ENCODE assay signal across 20 mouse cellular contexts in the genomic region with DNA sequence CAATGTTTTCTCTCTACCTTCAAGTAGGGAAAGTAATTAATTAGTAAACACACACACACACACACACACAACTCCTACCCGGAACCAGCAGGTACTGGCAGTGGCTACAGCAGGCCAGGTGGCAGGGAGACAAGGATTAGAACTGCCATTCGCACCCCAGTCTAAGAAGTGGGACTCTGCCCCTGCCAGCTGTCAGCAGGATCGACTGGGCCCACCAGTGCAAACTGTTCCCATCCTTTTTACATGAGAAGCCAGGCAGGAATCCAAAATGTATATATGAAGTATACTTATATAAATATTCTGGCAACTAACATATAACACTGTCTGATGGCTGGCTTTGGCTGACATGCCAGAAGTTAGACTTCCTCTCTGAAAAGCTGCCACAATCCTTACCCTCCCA.
DNase-seq lines count a peak whose midpoint lies in the region; TF ChIP-seq lines count a peak whose summit lies in the region.
"Had no signal": no experiment of that assay in that cellular context is flagged by ENCODE, and none has a peak within 500 bp of the region (broad histone marks: within the 10 kb centered on the region; RNA-seq: fewer than 3 reads in every experiment).

No protein-coding gene starts in this region.

- H3K27ac ChIP-seq in gastrocnemius, adult 2 months: peak overlapping the region; percentile 66
- H3K27ac ChIP-seq: heart, embryonic 10.5 days; hindbrain, embryonic 15.5 days; liver, embryonic 13.5 days; neural tube, embryonic 12.5 days had no signal

- TF ChIP-seq CTCF in gastrocnemius, adult 2 months (IDR thresholded peaks at IDR 0.05): no peak

- DNase-seq in gastrocnemius, adult 2 months: no peak
- no peak for DNase-seq in gastrocnemius, postnatal 36 days
- DNase-seq in right cerebral cortex, adult 2 months (ENCODE audit: low spot score in 2 of 2): peak; percentile 27 to 31
- DNase-seq in right cerebral cortex, postnatal 14 days: no peak
- peak; percentile 55 to 59 for DNase-seq in frontal cortex, adult 2 months (ENCODE audit: extremely low spot score in 1 of 2, low spot score in 1 of 2)
- DNase-seq in kidney, postnatal 36 days: no peak
- DNase-seq in gastrocnemius, adult 18-20 months (ENCODE audit: low spot score): no peak
- DNase-seq: adrenal gland, postnatal 25 days; gastrocnemius, postnatal 14 days; heart, postnatal 14 days; kidney, adult 18-20 months; kidney, postnatal 14 days; liver, embryonic 13.5 days; lung, postnatal 4 days; spleen, adult 18-20 months; thymus, postnatal 25 days had no signal

- intact Hi-C loops in gastrocnemius, adult 2 months (cut with DNase I): no loop called here
- intact Hi-C loops in gastrocnemius, postnatal 36 days (cut with DNase I): no loop called here

- H3K4me3 ChIP-seq in gastrocnemius, adult 2 months: no peak overlapping the region
- H3K4me3 ChIP-seq: heart, embryonic 10.5 days; hindbrain, embryonic 15.5 days; liver, embryonic 13.5 days; neural tube, embryonic 12.5 days; stomach, embryonic 15.5 days had no signal

Comparison
In these comparisons a context has a peak if more than half of its experiments do, and no peak if none do; other contexts are left out.
1. DNase-seq: peak in right cerebral cortex, adult 2 months (2 of 2) and frontal cortex, adult 2 months (2 of 2); none in gastrocnemius, adult 2 months (single experiment), gastrocnemius, postnatal 36 days (0 of 2), right cerebral cortex, postnatal 14 days (single experiment), kidney, postnatal 36 days (0 of 2) and gastrocnemius, adult 18-20 months (single experiment).